Mouse (Mus musculus) embryonic facial prominence, embryonic 12.5 days (tissue): ENCODE measurements around the gene Il21r. TPM values are rescaled to one million over a fixed set of nuclear protein-coding genes. Genes with fewer than 3 reads are reported as not detected.

Source experiments
- ATAC-seq: fragments of 200-750 bp; cut with Nextera tagmentation; 2 replicates; pipeline ENCODE4 v1.8.0; 2017; ENCODE audit not compliant: insufficient number of reproducible peaks, insufficient read depth, low FRiP score, low TSS enrichment
- H3K27ac ChIP-seq: fragments of 300-500 bp; sonication (generic); 2 replicates; pipeline ENCODE4 v1.5.1; 2016; ENCODE audit warnings: mild to moderate bottlenecking
- H3K27me3 ChIP-seq: fragments of 300-500 bp; sonication (generic); 2 replicates; pipeline ENCODE4 v1.6.1; 2016; ENCODE audit warnings: mild to moderate bottlenecking, moderate library complexity
- H3K36me3 ChIP-seq: fragments of 300-500 bp; sonication (generic); 2 replicates; pipeline ENCODE4 v1.6.1; 2016; ENCODE audit warnings: mild to moderate bottlenecking
- H3K4me1 ChIP-seq: fragments of 300-500 bp; sonication (generic); 2 replicates; pipeline ENCODE4 v1.6.1; 2016
- H3K4me2 ChIP-seq: fragments of 300-500 bp; sonication (generic); replicated peaks from 2 replicates; pipeline ENCODE4 v1.6.1; 2016; ENCODE audit warnings: mild to moderate bottlenecking, moderate library complexity
- H3K4me3 ChIP-seq: fragments of 300-500 bp; sonication (generic); 2 replicates; pipeline ENCODE4 v1.5.1; 2016; ENCODE audit warnings: mild to moderate bottlenecking
- H3K9ac ChIP-seq: fragments of 300-500 bp; sonication (generic); 2 replicates; pipeline ENCODE4 v1.6.1; 2016; ENCODE audit warnings: mild to moderate bottlenecking, moderate library complexity
- H3K9me3 ChIP-seq: fragments of 300-500 bp; sonication (generic); 2 replicates; pipeline ENCODE4 v1.6.1; 2016; ENCODE audit warnings: mild to moderate bottlenecking, moderate library complexity
- WGBS: fragments of 180-500 bp; shearing (Covaris S2); methylation state at CpG from one replicate; pipeline ENCODE4 v1.1.7; 2016; 5-methylcytosine and 5-hydroxymethylcytosine counted together
- polyA plus RNA-seq: library from polyadenylated mRNA; unstranded; fragments of >200 nt; fragmentation: Nextera tagmentation; extraction: Ambion mirVana; gene quantifications from 2 replicates; pipeline ENCODE4 v1.2.1, GENCODE M21; 2016

The Il21r gene
- polyA plus RNA-seq, 1 experiment from 2014 or later, result 0.09 TPM

- no peaks in the 10 kb centered on the region for H3K27me3 ChIP-seq
- no peak overlapping the region for H3K27ac ChIP-seq
- H3K4me2 ChIP-seq, result no peak overlapping the region
- no peaks in the 10 kb centered on the region for H3K36me3 ChIP-seq
- 84% methylated on average over 7 of the region's 7 CpGs for WGBS
- no peak for ATAC-seq
- no peaks in the 10 kb centered on the region for H3K4me1 ChIP-seq
- 0 out of 2 replicates have a peak, but pooled peaks cover 3% of the 10 kb centered on the region for H3K9me3 ChIP-seq
- no peak overlapping the region for H3K9ac ChIP-seq
- no peak overlapping the region for H3K4me3 ChIP-seq
These were observed 13.3 kb upstream of the Il21r start for GRCm38 (mm10) chr7:125589896-125590295.

- Histone ChIP-seq H3K36me3 (no peaks in the 10 kb centered on the region), H3K9ac (no peak overlapping the region), H3K4me1 (no peaks in the 10 kb centered on the region), H3K9me3 (no peaks in the 10 kb centered on the region), H3K27ac (no peak overlapping the region), H3K4me2 (no peak overlapping the region), H3K4me3 (no peak overlapping the region), H3K27me3 (no peaks in the 10 kb centered on the region)
- ATAC-seq, result no peak
- WGBS, result 82% methylated on average over 4 of the region's 4 CpGs
These were observed 9.4 kb upstream of the Il21r start for GRCm38 (mm10) chr7:125593831-125594230.

GRCm38 (mm10) chr7:125596406-125596805 is 6.8 kb upstream of the Il21r start:
- Histone ChIP-seq H3K4me1 (no peaks in the 10 kb centered on the region), H3K4me3 (no peak overlapping the region), H3K9ac (no peak overlapping the region), H3K4me2 (no peak overlapping the region), H3K36me3 (no peaks in the 10 kb centered on the region), H3K27me3 (no peaks in the 10 kb centered on the region), H3K9me3 (no peaks in the 10 kb centered on the region), H3K27ac (no peak overlapping the region)
- whole genome bisulfite sequencing, result 67% methylated on average over 3 of the region's 3 CpGs
- ATAC-seq, result no peak

GRCm38 (mm10) chr7:125597083-125597482 is 6.1 kb upstream of the Il21r start:
- no peak overlapping the region for H3K4me2 ChIP-seq
- H3K4me1 ChIP-seq, result no peaks in the 10 kb centered on the region
- H3K9me3 ChIP-seq, result no peaks in the 10 kb centered on the region
- H3K27ac ChIP-seq, result no peak overlapping the region
- H3K4me3 ChIP-seq, result no peak overlapping the region
- 89% methylated on average over 9 of the region's 9 CpGs for WGBS
- no peaks in the 10 kb centered on the region for H3K36me3 ChIP-seq
- no peak overlapping the region for H3K9ac ChIP-seq
- no peaks in the 10 kb centered on the region for H3K27me3 ChIP-seq
- ATAC-seq, result no peak

GRCm38 (mm10) chr7:125597516-125598347 is 5.5 kb upstream of the Il21r start:
- Histone ChIP-seq H3K4me2 (no peak overlapping the region), H3K4me3 (no peak overlapping the region), H3K9ac (no peak overlapping the region), H3K27ac (no peak overlapping the region), H3K9me3 (no peaks in the 10 kb centered on the region), H3K27me3 (no peaks in the 10 kb centered on the region), H3K4me1 (no peaks in the 10 kb centered on the region), H3K36me3 (no peaks in the 10 kb centered on the region)
- 83% methylated on average over 11 of the region's 11 CpGs for WGBS
- ATAC-seq, result no peak

- 70% methylated on average over 4 of the region's 4 CpGs for WGBS
- no peaks in the 10 kb centered on the region for H3K4me1 ChIP-seq
- no peaks in the 10 kb centered on the region for H3K9me3 ChIP-seq
- no peak overlapping the region for H3K4me2 ChIP-seq
- no peak for ATAC-seq
- H3K9ac ChIP-seq, result no peak overlapping the region
- H3K4me3 ChIP-seq, result no peak overlapping the region
- H3K27ac ChIP-seq, result no peak overlapping the region
- no peaks in the 10 kb centered on the region for H3K36me3 ChIP-seq
- no peaks in the 10 kb centered on the region for H3K27me3 ChIP-seq
These were observed 3.8 kb upstream of the Il21r start for GRCm38 (mm10) chr7:125599373-125599973.

- WGBS, result 71% methylated on average over 10 of the region's 10 CpGs
- Histone ChIP-seq H3K9ac (no peak overlapping the region), H3K4me1 (no peaks in the 10 kb centered on the region), H3K9me3 (no peaks in the 10 kb centered on the region), H3K27ac (no peak overlapping the region), H3K36me3 (no peaks in the 10 kb centered on the region), H3K4me3 (no peak overlapping the region), H3K27me3 (no peaks in the 10 kb centered on the region), H3K4me2 (no peak overlapping the region)
- no peak for ATAC-seq
These were observed 3.1 kb upstream of the Il21r start for GRCm38 (mm10) chr7:125600136-125600535.

GRCm38 (mm10) chr7:125600612-125601279 is 2.5 kb upstream of the Il21r start:
- no peak overlapping the region for H3K27ac ChIP-seq
- H3K9ac ChIP-seq, result no peak overlapping the region
- ATAC-seq, result no peak
- WGBS, result 36% methylated on average over 6 of the region's 6 CpGs
- H3K4me2 ChIP-seq, result no peak overlapping the region
- no peaks in the 10 kb centered on the region for H3K27me3 ChIP-seq
- H3K4me1 ChIP-seq, result no peaks in the 10 kb centered on the region
- no peak overlapping the region for H3K4me3 ChIP-seq
- H3K36me3 ChIP-seq, result no peaks in the 10 kb centered on the region
- H3K9me3 ChIP-seq, result no peaks in the 10 kb centered on the region

GRCm38 (mm10) chr7:125601280-125601670 is 2.0 kb upstream of the Il21r start:
- no peaks in the 10 kb centered on the region for H3K9me3 ChIP-seq
- H3K4me3 ChIP-seq, result no peak overlapping the region
- no peaks in the 10 kb centered on the region for H3K27me3 ChIP-seq
- no peak for ATAC-seq
- WGBS, result 72% methylated on average over 6 of the region's 6 CpGs
- no peak overlapping the region for H3K4me2 ChIP-seq
- H3K4me1 ChIP-seq, result no peaks in the 10 kb centered on the region
- no peak overlapping the region for H3K9ac ChIP-seq
- H3K27ac ChIP-seq, result no peak overlapping the region
- H3K36me3 ChIP-seq, result no peaks in the 10 kb centered on the region

GRCm38 (mm10) chr7:125601821-125602448 is 1.3 kb upstream of the Il21r start:
- Histone ChIP-seq H3K4me3 (no peak overlapping the region), H3K27ac (no peak overlapping the region), H3K9me3 (no peaks in the 10 kb centered on the region), H3K4me1 (no peaks in the 10 kb centered on the region), H3K27me3 (no peaks in the 10 kb centered on the region), H3K4me2 (no peak overlapping the region), H3K9ac (no peak overlapping the region), H3K36me3 (no peaks in the 10 kb centered on the region)
- WGBS, result 77% methylated on average over 11 of the region's 11 CpGs
- ATAC-seq, result no peak

- WGBS, result 79% methylated on average over 12 of the region's 12 CpGs
These were observed 1.4 kb downstream of the Il21r start for GRCm38 (mm10) chr7:125604362-125605319.

More at GRCm38 (mm10) chr7:125604362-125605319, 1.4 kb downstream of the Il21r start:
- H3K4me1 ChIP-seq, result no peaks in the 10 kb centered on the region
- H3K36me3 ChIP-seq, result no peaks in the 10 kb centered on the region
- no peak overlapping the region for H3K27ac ChIP-seq
- no peak for ATAC-seq
- H3K4me3 ChIP-seq, result no peak overlapping the region
- H3K4me2 ChIP-seq, result no peak overlapping the region
- peaks cover 3% of the 10 kb centered on the region; the same call in 1 of the 2 replicates for H3K9me3 ChIP-seq
- H3K27me3 ChIP-seq, result no peaks in the 10 kb centered on the region
- H3K9ac ChIP-seq, result no peak overlapping the region
